Mouse (Mus musculus): ENCODE data around the gene Nid2. TPM values are rescaled to one million over a fixed set of nuclear protein-coding genes. Genes with fewer than 3 reads are reported as not detected.
A peak's percentile ranks its signal among the peaks of the same experiment; 100 is the strongest.

Nid2 gene
- total RNA-seq, 2 experiments from 2014 or later, result 1.8 to 2.1 TPM

- no peak for DNase-seq (ENCODE audit: low spot score in 2 of 2)
Measured at GRCm38 (mm10) chr14:19853471-19853870, 102.4 kb downstream of the Nid2 start.

- DNase-seq (ENCODE audit: low spot score in 2 of 2), result no peak
Measured at GRCm38 (mm10) chr14:19858279-19858678, 107.2 kb downstream of the Nid2 start.

- DNase-seq (ENCODE audit: low spot score in 2 of 2), result peak; percentile 40 to 41
Measured at GRCm38 (mm10) chr14:19858808-19859776, 108.0 kb downstream of the Nid2 start.

- no peak for DNase-seq (ENCODE audit: low spot score in 2 of 2)
Measured at GRCm38 (mm10) chr14:19860281-19860680, 109.2 kb downstream of the Nid2 start.

Other genes starting within 250 kb of the Nid2 start
- gene Gm2244, start 201.3 kb upstream of the Nid2 start, total RNA-seq (2021), result not detected
- gene Gm2237, start 166.1 kb upstream of the Nid2 start, total RNA-seq (2021), result 1 to 10 TPM; 2.3 to 3.8 TPM
- gene Gm5458, start 148.7 kb upstream of the Nid2 start, total RNA-seq (2021), result not detected
- 10 to 100 TPM; 43.5 to 45.1 TPM for gene Rtraf, start 72.6 kb downstream of the Nid2 start, total RNA-seq (2021)
- 100 to 1,000 TPM; 202 to 212 TPM for gene Gng2, start 226.4 kb downstream of the Nid2 start, total RNA-seq (2021)

Data from left cerebral cortex, adult 18-20 months (tissue).